Mouse (Mus musculus): Measurements from ENCODE around the gene Prrx2.

DNA sequence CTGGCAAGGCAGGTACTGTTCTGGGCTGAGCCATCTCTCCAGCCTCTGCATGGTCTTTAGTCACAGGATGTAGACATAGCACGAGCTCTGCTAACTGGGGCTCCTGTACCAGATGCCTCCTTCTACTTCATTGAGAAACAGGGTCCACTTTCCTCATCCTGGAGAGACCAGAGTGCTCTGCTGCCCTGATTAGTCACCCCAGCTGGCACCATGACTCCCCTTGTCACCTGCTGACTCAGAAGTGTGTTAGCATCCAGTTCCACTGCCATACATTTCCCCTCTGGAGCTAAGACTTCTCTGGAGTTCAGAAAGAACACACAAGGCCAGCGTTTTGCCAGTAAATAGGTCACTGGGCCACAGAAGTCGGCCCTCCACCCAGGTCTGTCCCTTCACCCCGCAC lies 90.4 kb downstream of the Prrx2 start:
- TF ChIP-seq POLR2A (IDR thresholded peaks at IDR 0.05; ENCODE audit: borderline replicate concordance, control insufficient read depth, low read depth, low read length) (no peak), CTCF (IDR thresholded peaks at IDR 0.05; ENCODE audit: control insufficient read depth, insufficient read depth, low read length) (no peak)

All from bone marrow, adult 2 months (tissue).